28 mouse cellular contexts compared by ENCODE assay signal in genomic region chr9:89667306-89667942, GRCm38 (mm10). TPM values are rescaled to one million over a fixed set of nuclear protein-coding genes. Genes with fewer than 3 reads are reported as not detected.
DNase-seq lines count a peak whose midpoint lies in the region; ATAC-seq and TF ChIP-seq lines count a peak whose summit lies in the region.
"Had no signal": no experiment of that assay in that cellular context is flagged by ENCODE, and none has a peak within 500 bp of the region (broad histone marks: within the 10 kb centered on the region; RNA-seq: fewer than 3 reads in every experiment).

No protein-coding gene starts in this region.

- no peak overlapping the region for H3K4me3 ChIP-seq in myocyte
- no peak overlapping the region for H3K4me3 ChIP-seq in embryonic facial prominence, embryonic 10.5 days
- H3K4me3 ChIP-seq: forebrain, embryonic 10.5 days; heart, embryonic 15.5 days; midbrain, embryonic 15.5 days had no signal

- ATAC-seq in frontal cortex, adult (ENCODE audit: low TSS enrichment): peak; percentile 69
- ATAC-seq: CD4-positive, CD25-positive, alpha-beta regulatory T cell, adult 4 months; midbrain, embryonic 15.5 days; Patski had no signal

- no peaks in the 10 kb centered on the region for H3K36me3 ChIP-seq in myocyte (ENCODE audit: control insufficient read depth, insufficient read depth)
- H3K36me3 ChIP-seq in embryonic facial prominence, embryonic 10.5 days (replicated peaks): no peaks in the 10 kb centered on the region
- H3K36me3 ChIP-seq: forebrain, embryonic 10.5 days; heart, embryonic 15.5 days; midbrain, embryonic 15.5 days had no signal

- H3ac ChIP-seq in myocyte (ENCODE audit: control insufficient read depth, insufficient read length): no peak overlapping the region

- intact Hi-C loops in left cerebral cortex, postnatal 4 days (cut with DNase I): no loop called here

- H3K4me1 ChIP-seq in embryonic facial prominence, embryonic 10.5 days: no peaks in the 10 kb centered on the region
- H3K4me1 ChIP-seq: forebrain, embryonic 10.5 days; heart, embryonic 15.5 days; midbrain, embryonic 15.5 days had no signal

- peak overlapping the region; percentile 55 for H3K4me2 ChIP-seq in myocyte (ENCODE audit: low read depth)
- H3K4me2 ChIP-seq: heart, embryonic 15.5 days; liver, embryonic 11.5 days; midbrain, embryonic 15.5 days had no signal

- no peaks in the 10 kb centered on the region for H3K27me3 ChIP-seq in myocyte (ENCODE audit: control insufficient read depth, insufficient read depth, insufficient read length)
- H3K27me3 ChIP-seq in embryonic facial prominence, embryonic 10.5 days (replicated peaks; ENCODE audit: low read depth, poor library complexity, severe bottlenecking): no peaks in the 10 kb centered on the region
- H3K27me3 ChIP-seq: heart, embryonic 15.5 days; midbrain, embryonic 15.5 days had no signal

- H3K79me2 ChIP-seq in myocyte (ENCODE audit: control insufficient read depth, insufficient read depth): no peaks in the 10 kb centered on the region

- no peaks in the 10 kb centered on the region for H3K9me3 ChIP-seq in embryonic facial prominence, embryonic 10.5 days
- H3K9me3 ChIP-seq: forebrain, embryonic 10.5 days; heart, embryonic 15.5 days; midbrain, embryonic 15.5 days had no signal

- 85% methylated on average over 4 of the region's 4 CpGs for WGBS in embryonic facial prominence, embryonic 10.5 days

- no peak overlapping the region for H3K27ac ChIP-seq in embryonic facial prominence, embryonic 10.5 days (replicated peaks)
- H3K27ac ChIP-seq: forebrain, embryonic 10.5 days; heart, embryonic 15.5 days; kidney, postnatal 0 days; midbrain, embryonic 15.5 days had no signal

- no peak for TF ChIP-seq POLR2A in myocyte (IDR thresholded peaks at IDR 0.05; ENCODE audit: insufficient read length, low read depth)

- DNase-seq in frontal cortex, postnatal 25 days (ENCODE audit: low spot score in 2 of 2): no peak
- peak; percentile 45 for DNase-seq in brain, adult 2 months (ENCODE audit: low read depth, low spot score)
- peak; percentile 13 for DNase-seq in thymus, postnatal 4 days
- no peak for DNase-seq in embryonic facial prominence, embryonic 10.5 days (ENCODE audit: low spot score)
- no peak for DNase-seq in left cerebral cortex, postnatal 4 days
- DNase-seq in neural tube, embryonic 10.5 days (ENCODE audit: extremely low spot score, low spot score): no peak
- DNase-seq: cerebellum, adult 11 months; cerebellum, postnatal 10 days; embryo, embryonic 11 days; gastrocnemius, postnatal 10 days; heart, adult 18-20 months; heart, postnatal 4 days; kidney, adult 18-20 months; layer of hippocampus, postnatal 36 days; lung, adult 18-20 months; lung, postnatal 14 days had no signal

TF ChIP-seq in myocyte, 11 proteins besides CTCF, POLR2A, EP300 and RAD21:
- TF ChIP-seq SRF (IDR thresholded peaks at IDR 0.05; ENCODE audit: control insufficient read depth, insufficient read length, low read depth) (no peak), MYOD1 (IDR thresholded peaks at IDR 0.05; ENCODE audit: control insufficient read depth in 1 of 3, insufficient read length in 2 of 3, low read depth in 2 of 3) (peak; percentile 90 to 95 (median 93)), MAX (IDR thresholded peaks at IDR 0.05; ENCODE audit: low read depth) (no peak), CEBPB (IDR thresholded peaks at IDR 0.05; ENCODE audit: insufficient read depth, poor library complexity, severe bottlenecking) (peak; percentile 42; the same call in 1 of the 2 replicates), TCF12 (IDR thresholded peaks at IDR 0.05; ENCODE audit: insufficient read depth, poor library complexity, severe bottlenecking) (no peak), MYOG (IDR thresholded peaks at IDR 0.05; ENCODE audit: control insufficient read depth in 1 of 3, insufficient read depth in 1 of 3, insufficient read length in 2 of 3, low read depth in 2 of 3) (peak in 2 of 3 experiments; percentile 19 to 54), REST (IDR thresholded peaks at IDR 0.05; ENCODE audit: insufficient read depth, insufficient read length) (no peak), USF1 (IDR thresholded peaks at IDR 0.05; ENCODE audit: low read depth) (no peak), POLR2AphosphoS2 (IDR thresholded peaks at IDR 0.05; ENCODE audit: insufficient read length, low read depth) (no peak), TCF3 (IDR thresholded peaks at IDR 0.05; ENCODE audit: insufficient read length, low read depth) (no peak), E2F4 (IDR thresholded peaks at IDR 0.05; ENCODE audit: insufficient read depth) (no peak)

RNA-seq across cellular contexts. Expression of gene Tmed3, which starts 37.4 kb away (rescaled TPM):
- 72.0 TPM for polyA plus RNA-seq in myocyte (2012; fragmentation: generic; extraction: Trizol)
- 43.3 and 45.6 TPM in 2 replicates for polyA plus RNA-seq in embryonic facial prominence, embryonic 10.5 days (2016; fragmentation: Nextera tagmentation; extraction: Ambion mirVana)
- 10 to 100 TPM; 25.0 to 25.9 TPM for total RNA-seq in left cerebral cortex, postnatal 4 days (2021)

RNA-seq across cellular contexts. Expression of gene Minar1, which starts 44.5 kb away (rescaled TPM):
- polyA plus RNA-seq in myocyte (2012; fragmentation: generic; extraction: Trizol): not detected
- polyA plus RNA-seq in embryonic facial prominence, embryonic 10.5 days (2016; fragmentation: Nextera tagmentation; extraction: Ambion mirVana): 0.07 and 0.20 TPM in 2 replicates
- 10 to 100 TPM; 22.6 to 26.9 TPM for total RNA-seq in left cerebral cortex, postnatal 4 days (2021)
- total RNA-seq: heart, adult 18-20 months; megakaryocyte-erythroid progenitor cell, adult 5-6 weeks had no signal
- polyA plus RNA-seq: CD4-positive, CD25-positive, alpha-beta regulatory T cell, adult 4 months; kidney, postnatal 0 days; Patski; small intestine, adult 2 months; testis, adult 2 months had no signal

Comparison
In these comparisons a context has a peak if more than half of its experiments do, and no peak if none do; other contexts are left out.
1. DNase-seq: peak in brain, adult 2 months (single experiment) and thymus, postnatal 4 days (single experiment); none in frontal cortex, postnatal 25 days (0 of 2), embryonic facial prominence, embryonic 10.5 days (single experiment), left cerebral cortex, postnatal 4 days (single experiment) and neural tube, embryonic 10.5 days (single experiment).